Mouse (Mus musculus): ENCODE data around the gene Teddm2.

DNA sequence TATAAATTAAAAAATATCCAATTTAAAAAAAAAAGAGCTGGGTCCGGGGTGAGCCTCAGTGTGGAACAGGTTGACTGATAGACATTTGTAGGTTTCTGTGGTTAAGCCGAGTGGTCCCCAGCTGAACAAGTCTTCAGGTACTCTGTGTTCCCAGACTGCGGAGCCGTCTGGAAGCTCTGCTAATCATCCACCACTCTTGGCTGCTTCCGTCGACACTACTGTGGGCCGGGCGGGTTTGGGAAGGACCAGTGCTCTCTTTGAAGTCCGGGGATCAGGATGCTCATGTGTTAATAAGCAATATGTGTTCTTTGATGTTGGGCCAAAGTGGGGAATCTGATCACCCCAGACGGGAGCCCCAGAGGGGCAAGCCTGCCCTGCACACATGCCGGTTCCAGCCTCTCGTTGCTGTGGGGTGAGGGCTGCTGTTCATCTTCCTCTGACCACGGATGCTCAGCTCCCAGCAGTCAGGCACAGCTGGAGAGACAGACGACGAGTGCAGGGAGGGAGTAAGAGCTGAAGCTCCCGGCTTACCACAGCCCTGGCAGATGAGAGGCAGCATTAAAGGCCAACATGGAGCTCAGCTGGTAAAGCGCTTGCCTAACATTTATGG, 13.9 kb downstream of the Teddm2 start:
- no peak for TF ChIP-seq CTCF (IDR thresholded peaks at IDR 0.05; ENCODE audit: low read depth)
- no peak for TF ChIP-seq EP300 (IDR thresholded peaks at IDR 0.05; ENCODE audit: low read depth)

Data from heart, postnatal 0 days (tissue).